Mouse (Mus musculus): ENCODE results near the gene Pde6h.

Gene Pde6h

DNA sequence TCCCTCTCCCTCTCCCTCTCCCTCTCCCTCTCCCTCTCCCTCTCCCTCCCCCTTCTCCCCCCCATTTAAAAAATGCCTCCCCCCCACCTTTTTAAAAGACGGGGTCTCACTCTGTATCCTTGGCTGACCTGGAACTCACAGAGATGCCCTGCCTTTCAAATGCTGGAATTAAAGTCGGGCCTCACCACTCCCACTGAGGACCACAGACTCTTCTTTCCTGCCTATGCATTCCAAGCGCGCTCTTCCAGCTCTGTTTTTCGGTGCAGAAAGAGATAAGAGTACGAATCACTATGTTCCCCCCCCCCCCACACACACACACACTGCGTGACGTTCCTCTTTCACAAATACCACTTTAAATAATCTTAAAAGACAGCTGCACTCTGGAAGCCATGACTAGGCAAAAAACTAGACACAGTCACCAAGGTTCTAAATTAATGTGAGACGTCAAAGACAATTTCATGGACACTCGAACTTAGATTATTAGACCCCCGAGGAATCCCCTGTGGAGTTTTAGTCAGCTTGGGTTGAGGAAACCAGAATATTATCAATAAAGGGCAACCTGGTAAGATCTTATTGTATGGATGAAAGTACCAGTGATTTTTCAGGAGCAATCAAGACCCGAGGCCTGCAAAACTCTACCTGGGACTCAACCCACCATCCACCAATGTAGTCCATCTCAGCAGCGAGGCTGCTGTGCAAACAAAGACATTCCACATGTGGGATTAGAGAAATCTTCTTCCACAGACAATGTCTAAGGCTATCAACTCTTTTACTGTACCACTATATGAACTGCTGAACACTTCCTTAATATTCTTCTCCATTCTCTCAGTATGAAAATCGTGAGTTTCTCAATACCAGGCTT lies 15.9 kb downstream of the Pde6h start:
- in situ Hi-C loops (cut with MboI, MseI): no loop called here

DNA sequence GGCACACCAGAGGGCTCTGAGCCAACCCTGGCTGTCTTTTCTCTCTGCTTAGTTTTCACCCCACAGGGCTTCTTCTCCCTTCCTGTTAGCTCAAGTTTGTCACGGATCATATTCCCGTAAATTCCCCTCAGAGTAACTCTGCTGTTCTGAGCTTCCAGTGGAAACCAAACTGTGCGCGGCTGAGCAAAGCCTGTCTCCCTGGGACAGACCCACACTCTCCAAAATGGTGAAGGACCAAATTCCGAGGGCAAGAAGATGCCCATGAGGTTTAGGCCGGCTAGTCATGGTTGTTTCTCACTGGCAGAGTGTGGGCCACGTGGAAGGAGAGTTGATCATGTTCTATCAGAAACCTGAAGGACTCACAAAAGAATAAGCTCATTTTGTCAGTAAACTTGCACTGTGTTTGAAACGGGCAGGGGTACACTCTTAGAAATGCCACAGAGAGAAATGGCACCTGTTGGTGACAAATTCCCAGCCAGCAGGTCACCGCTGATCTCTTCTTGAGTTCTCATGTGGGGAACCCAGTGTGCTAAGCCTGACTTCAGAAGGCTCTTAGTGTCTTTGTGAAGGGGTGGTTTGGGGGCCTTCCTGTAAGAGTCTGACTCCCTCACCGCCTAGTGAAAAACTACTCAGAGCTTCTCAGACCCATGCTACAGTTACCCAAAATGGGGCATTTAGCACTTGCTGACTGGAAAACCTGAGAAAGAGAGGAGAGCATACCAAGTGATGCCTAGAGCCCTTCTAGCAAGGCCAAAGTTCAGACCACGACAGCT lies 16.7 kb downstream of the Pde6h start:
- in situ Hi-C loops (cut with MboI, MseI): no loop called here

DNA sequence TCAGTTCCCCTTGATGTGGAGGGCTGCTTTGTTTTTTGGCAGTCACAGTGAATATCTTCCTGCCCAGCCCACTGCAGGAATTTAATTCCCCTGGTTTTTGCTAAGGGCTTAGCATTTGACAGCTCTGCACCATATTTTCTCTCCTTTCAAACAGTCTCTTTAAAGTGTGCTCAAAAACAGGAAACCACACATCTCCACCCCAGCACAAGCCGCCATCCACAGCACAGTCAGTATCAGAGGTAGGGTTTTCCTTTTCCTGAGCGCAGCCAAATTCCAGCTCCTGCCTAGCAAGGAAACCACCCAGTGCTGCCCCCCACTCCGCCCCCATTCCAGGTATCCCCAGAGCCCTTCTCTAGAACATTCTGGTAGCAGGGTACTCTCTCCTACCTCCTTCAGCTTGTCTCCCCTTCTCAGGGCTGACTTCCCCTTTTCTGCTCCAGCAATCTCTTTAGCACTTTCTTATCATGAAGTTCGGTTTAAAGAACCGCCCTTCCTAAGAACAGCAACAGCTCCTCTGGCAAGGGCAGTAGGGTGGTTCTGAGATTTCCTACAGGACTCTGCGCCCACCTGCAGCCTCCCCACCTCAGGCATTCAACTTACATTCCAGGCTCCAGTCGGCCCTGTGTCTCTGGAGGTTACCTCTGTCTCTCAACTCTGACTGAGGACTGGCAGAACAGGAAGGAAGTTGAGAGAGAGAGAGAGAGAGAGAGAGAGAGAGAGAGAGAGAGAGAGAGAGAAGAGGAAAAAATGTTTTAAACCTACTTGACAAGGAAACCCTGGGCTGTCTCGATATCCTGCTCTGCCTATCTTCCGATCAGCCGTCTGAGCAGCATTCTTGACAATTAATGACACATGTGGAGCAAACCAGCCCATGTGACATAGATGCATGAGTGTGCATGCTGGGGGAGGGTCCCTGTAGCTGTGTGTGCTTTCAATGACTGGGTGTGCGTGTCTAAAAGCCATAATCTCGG lies 17.7 kb downstream of the Pde6h start, which contains the start of gene Arhgdib:
Gene Arhgdib, minus strand, starts transcription at position 849 of the 971 bp plus-strand sequence.
- in situ Hi-C loops (cut with MboI, MseI): no loop called here

DNA sequence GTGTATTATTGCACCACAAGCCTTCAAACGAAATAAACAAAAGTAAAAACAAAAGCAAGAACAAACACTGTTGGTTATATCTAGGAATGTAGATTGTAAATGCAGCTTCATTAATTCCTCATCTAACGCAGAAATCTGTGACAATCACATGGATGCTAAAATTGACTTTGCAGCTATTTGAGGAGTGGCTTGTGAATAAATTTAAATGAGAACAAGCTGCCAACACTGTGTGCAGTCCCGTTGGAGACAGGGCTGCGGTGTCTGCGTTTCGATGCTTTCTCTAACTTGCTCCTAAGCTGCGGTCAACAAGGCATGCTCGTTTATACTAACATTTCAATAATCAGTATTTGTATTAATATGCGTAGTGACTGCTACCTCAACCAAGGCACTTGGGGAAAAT lies 18.6 kb downstream of the Pde6h start:
- in situ Hi-C loops (cut with MboI, MseI): no loop called here

DNA sequence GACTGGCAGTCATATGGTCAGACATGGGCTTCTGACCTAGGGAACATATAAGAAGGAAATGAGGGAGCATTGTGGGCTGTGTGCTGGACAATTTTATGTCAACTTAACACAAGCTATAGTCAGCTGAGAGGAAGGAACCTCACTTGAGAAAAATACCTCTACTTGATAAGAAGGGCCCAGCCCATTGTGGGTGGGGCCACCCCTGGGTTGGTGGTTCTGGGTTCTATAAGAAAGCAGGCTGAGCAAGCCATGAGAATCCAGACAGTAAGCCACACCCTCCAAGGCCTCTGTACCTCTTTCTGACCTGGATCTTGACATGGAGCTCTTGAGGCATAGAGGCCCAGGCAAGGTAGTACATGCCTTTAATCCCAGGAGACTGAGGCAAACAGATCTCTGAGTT lies 19.8 kb downstream of the Pde6h start:
- in situ Hi-C loops (cut with MboI, MseI): no loop called here

DNA sequence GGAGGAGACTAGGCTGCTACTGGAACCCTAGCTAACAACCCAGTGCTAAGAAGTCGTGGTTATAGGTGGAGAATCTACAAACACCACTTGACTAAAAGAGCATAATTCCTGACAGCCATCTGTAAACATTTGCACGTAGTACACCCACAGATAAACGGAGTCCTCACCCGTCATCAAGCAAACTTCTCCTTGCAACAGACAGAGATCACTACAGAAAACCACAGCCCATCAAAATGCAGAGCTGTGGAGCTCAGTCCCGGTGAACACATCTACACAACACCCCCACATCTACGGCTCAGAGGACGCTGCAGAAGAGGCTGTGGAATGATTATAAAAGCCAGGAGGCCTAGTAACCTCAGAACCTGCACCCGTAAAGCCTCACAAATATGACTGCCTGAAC lies 20.9 kb downstream of the Pde6h start:
- in situ Hi-C loops (cut with MboI, MseI): no loop called here

DNA sequence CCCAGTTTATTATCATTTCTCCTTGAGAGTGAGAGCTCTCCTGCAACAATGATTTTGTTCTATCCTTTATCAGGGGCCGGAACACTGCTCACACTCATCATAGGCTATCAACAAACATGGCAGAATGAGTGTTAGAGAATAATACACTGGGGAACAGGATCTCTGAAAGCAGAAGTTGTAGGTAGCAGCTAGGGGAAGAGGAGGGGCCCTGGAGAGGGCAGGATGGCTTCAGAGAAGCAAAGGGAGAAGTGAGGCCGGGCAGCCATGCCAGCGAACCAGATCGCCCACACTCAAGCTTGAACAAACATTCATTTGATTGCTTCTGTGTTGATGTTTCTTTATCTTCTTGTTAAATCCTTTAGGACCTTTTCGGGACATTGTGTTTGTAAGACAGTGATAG lies 22.6 kb downstream of the Pde6h start:
- in situ Hi-C loops (cut with MboI, MseI): no loop called here

DNA sequence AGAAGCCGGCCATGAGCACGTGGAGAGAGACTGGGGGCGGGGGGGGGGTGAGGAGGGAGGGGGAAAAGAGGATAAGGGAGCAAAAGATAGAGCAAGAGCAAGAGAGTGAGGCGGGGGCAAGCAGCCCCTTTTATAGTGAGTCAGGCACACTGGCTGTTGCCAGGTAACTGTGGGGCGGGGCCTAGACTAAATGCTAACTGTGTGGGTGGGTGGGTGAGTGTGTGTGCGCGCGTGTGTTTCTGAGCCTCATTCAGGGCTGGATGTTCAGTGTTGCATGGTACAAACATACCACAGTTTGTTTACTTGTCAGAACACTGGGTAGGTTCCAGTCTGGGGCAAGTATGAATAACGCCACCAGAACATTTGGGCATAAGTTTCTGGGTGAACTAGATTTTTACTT lies 23.3 kb downstream of the Pde6h start:
- in situ Hi-C loops (cut with MboI, MseI): no loop called here

DNA sequence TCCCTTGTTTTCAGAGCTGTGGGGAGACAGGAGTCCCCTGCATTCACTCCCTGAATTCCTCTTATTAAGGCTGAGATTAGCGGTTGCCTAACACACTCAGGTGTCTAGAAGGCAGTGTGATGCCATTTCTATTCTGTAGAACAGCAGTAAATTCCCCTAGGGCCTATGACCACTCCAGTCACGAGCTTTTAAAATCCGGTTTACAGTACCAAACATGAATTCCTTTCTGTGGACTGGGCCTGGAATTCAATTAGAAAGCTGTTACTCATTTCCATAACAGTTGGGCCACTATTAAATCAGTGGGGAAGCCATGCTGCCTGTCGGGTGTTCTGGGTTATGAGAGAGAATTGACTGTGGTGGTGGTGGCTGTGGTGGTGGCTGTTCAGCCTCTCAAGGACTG lies 24.1 kb downstream of the Pde6h start:
- in situ Hi-C loops (cut with MboI, MseI): no loop called here

DNA sequence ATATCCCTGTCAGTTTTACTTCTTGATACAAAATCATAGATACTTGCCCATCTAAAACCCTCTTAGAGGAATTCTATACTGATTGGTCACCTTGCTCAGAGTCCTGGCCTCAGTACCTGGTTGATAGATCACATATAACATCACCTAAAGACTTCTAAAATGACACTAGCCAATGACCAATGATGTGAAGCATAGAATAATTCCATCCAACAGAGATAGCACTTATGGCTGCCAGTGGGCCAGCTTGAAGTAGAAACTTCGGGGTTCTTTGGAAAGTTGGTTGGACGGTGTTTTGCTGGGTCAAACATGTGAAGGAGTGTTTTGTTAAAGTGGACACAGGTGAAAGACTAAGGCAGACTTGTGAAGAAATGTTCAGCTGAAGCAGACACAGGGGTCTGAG lies 26.5 kb downstream of the Pde6h start:
- in situ Hi-C loops (cut with MboI, MseI): no loop called here

DNA sequence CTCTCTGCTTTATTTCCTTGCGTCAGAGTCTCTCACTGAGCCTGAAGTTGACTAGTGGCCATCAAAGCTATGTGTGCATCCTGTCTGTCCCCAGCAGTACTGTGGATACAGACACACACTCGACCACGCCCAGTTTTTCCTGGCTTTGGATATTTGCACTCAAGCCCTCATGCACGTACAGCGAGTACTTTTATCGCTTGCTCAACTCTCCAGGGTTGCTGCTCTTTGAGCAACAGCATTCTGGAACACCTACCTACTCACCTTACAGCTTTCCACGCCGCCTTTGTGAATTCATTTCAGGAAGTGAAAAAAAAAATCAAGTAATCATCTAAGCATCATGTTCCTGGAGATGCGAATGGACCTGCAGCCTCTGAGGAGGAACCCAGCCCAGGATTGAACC lies 29.3 kb downstream of the Pde6h start:
- in situ Hi-C loops (cut with MboI, MseI): no loop called here

DNA sequence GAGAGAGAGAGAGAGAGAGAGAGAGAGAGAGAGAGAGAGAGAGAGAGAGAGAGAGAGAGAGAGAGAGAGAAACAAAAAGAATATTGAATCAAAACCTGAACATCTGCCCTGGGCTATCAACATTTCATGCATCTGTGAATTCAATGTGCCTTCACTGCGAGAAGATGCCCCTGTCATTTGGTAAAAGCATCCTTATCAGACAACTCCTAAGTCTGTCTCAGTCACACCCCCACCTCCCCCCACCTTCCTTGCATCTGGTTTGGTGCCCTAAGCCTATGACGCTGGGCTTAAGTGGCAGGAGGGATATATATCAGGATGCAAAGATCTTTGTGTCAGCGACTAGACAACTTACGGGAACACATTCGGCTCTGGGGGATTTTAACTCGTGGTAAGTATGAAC lies 30.6 kb downstream of the Pde6h start:
- in situ Hi-C loops (cut with MboI, MseI): no loop called here

DNA sequence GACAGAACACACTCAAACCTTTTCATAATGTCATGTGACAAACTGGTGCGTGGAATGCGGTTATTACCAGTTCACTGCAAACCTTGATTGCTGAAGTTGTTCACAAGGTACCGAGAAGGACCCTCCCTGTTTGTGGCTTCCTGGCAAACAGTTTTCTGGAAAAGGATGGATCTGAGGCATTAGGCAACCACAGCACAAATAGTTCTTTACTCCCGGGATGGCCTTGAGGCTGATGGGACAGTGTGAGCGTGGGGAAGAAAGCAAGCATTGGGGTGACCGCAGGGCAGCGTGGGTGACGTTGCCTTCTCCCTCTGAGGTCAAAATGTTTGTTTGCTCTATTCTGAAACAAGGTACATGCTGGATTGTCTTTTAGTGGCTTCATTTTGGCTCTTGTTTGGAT lies 31.1 kb downstream of the Pde6h start:
- in situ Hi-C loops (cut with MboI, MseI): no loop called here

DNA sequence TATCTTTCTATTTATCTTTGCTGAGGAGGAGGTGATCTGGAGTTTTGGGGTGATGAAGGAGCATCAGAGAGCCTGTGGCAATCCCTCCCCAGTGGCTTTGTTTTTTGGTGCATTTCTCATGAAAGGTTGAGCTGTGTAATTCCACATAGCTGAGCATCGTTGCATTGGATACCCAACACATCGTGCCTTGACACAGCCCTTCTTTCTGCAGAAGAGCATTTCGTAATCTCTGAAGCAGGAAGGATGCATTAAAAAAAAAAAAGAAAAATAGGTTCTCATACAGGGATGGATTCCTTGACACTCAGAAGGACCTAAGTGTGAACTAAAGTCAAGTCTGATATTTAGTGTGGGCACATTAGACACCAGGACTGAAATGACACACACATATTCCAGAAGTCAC lies 31.6 kb downstream of the Pde6h start:
- in situ Hi-C loops (cut with MboI, MseI): no loop called here

DNA sequence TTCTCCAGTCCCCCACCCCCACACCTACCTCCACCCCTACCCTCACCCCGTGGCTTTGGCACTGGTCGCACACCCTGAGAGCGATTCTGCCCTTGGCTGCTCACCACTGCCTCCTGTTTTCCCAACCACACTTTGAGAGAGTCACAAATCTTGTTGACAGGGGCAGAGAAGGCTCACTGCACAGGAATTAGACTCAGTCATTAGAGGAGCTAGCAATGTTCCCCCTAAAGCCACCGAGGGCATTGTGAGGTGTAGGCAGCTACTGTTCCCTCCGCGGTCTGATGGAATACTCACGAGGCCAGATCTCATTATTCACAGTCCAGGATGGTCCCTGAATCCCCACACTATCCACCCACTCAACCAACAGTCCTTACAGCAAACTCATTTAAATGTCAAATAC lies 33.4 kb downstream of the Pde6h start:
- in situ Hi-C loops (cut with MboI, MseI): no loop called here

DNA sequence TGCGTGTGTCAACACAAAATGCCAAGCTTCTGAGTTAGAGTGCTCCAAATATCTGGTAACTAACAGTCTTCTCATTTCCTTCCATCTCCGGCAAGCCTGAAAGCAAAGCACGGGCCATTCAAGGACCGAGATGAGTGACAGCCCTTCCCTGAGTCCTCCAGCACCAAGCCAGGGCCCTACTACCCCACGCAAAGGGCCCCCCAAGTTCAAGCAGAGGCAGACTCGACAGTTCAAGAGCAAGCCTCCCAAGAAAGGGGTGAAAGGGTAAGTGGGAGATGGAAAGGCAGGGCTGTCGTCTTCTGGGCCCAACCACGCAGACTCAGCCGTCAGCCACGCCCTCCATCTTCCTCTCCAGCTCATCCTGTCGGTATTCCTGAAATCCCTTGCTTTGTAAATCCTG lies 35.5 kb downstream of the Pde6h start:
- in situ Hi-C loops (cut with MboI, MseI): no loop called here

DNA sequence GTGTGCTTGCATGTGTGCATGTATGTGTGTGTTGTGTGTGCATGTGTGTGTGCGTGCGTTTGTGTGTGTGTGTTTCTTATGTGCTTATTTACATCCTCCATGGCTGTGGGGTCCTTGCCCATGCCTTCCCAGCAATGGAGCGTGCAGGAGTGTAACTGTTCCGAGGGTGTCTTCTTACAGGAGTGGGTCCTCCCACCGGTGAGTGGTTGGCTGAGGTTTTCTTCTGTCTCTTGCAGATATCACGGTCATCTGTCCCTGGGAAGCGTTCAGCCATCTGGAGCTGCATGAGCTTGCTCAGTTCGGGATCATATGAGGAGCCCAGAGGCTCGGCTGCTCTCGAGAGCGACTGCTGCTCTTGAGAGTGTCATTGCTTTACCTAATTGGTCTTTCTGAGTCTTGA lies 39.3 kb downstream of the Pde6h start:
- in situ Hi-C loops (cut with MboI, MseI): loop anchor here (10.0 kb wide), 1 partner anchor 108 kb away; the partner anchor contains the start of gene Art4

DNA sequence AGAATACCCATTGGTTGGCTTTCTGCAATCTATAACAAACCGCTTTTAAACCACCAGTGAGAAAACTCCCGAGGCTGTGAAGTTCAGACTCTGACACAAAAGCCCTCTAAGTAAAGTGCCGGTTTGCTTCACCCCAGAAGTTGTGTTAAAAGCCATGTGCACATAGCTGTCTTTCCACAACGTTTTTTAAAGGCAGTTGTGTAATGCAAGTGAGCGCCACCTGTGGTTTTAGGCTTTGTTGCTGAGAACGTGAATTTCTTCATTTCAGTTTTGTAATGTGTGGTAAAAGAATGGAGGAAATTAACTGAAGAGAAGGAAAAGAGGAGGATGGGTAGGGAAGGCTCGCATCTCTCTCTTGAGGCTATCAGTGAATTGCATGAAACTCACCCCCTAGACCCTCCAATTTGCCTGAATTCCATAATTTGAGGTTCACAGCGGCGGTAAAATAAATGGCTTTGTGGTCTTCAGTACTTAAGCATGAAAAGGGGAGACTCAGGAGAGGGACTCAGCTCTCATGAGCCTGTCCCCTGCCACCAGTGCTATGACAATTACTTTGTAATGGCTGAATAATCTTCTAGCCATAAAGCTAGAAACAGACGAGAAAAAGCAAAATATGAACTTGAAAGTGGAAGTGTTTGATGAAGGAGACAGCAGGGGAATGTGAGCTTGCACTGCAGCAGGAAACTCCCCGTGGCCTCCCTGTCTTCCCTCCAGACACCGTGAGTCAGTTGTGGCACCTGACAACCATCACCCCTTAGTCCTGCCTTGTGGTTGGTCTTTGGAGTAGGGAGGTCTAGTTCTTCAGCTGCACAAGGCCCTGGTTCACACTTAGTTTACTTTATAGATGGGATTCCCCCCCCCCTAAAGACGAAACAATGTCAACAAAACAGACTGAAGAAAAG lies 41.2 kb downstream of the Pde6h start:
- in situ Hi-C loops (cut with MboI, MseI): loop anchor here (5.0 to 10.0 kb wide), 2 partner anchors 33 to 110 kb away; partner anchors contain the start of gene Art4

DNA sequence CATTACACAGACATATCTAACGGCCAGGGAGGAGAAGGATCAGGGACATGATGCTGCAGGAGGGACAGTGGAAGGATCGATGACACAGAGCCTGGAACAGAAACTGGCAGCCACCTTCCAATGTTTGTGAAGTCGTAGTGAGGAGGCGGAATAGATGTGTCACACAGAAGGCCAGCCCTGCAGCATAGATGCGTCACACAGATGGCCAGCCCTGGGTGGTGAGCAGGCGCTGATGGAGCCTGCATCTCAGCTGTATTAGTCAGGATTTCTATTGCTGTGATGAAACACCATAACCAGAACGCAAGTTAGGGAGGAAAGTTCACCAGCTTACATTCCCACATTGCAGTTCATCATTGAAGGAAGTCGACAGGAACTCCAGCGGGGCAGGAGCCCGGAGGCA lies 42.3 kb downstream of the Pde6h start:
- in situ Hi-C loops (cut with MboI, MseI): loop anchor here (5.0 to 10.0 kb wide), 2 partner anchors 34 to 111 kb away; partner anchors contain the start of gene Art4

DNA sequence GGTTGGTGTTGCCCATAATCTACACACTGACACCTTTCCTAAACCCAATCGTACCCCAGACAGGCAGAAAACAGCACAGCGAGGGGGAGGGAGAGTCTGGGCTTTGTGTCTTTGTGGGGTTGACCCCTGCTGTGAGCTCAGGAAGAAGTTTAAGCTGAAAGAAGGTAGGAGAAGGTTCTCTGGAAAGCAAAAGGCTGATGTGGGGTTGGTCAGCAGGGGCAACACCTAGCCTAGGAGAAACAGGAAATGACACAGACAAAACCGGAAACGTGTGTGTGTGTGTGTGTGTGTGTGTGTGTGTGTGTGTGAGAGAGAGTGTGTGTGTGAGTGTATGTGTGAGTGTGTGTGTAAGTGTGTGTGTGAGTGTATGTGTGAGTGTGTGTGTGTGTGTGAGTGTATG lies 43.8 kb downstream of the Pde6h start:
- in situ Hi-C loops (cut with MboI, MseI): loop anchor here (5.0 to 10.0 kb wide), 2 partner anchors 35 to 113 kb away; partner anchors contain the start of gene Art4

Data from T-helper 2 cell (primary cell).